Mouse (Mus musculus): ENCODE results near the gene Arntl. TPM values are rescaled to one million over a fixed set of nuclear protein-coding genes. Genes with fewer than 3 reads are reported as not detected.

Gene Arntl
- 8.0 and 11.2 TPM in 2 replicates for polyA plus RNA-seq (2014; fragmentation: Nextera tagmentation; extraction: Ambion mirVana)

DNA sequence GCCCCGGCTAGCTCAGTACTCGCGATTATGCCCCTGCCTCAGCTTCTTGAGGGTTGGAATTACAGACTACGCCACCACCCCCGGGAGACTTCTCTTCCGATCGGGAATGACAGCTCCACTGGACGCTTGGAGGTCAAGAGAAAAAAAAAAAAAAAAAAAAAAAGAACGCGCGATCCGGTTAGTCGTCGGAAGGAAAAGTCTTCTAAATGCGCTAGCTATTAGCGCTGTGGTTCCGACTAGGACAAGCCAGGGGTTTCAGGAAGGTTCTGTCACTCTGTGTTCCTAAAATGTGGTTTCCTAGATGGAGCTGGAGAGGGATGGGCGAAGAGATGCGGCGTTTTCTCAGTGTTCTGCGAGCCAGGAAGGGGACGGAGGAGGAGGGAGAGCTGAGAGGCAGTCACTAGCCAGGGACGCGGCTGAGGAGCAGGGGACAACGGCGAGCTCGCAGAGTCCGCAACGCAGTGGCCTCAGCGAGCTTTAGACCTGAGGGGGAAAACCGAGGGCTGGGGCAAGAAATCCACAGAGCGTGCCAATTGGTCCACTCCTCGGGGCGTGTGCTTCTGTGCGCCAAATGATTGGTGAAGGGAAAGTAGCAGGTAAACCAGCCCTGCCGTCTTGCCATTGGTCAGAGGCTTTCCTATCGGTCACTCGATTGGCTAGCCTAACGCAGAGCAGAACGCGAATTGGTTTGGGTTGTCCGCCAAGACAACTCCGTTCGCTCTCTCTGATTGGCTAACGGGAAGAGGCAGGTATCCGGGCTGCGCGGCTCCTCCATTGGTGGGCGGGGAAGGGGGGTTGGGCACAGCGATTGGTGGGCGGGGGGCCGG, at the start of gene Arntl:
Gene Arntl (plus strand): TSS at position 822 of the 827 bp plus-strand sequence.
- Histone ChIP-seq H3K27me3 (ENCODE audit: control insufficient read depth, insufficient read depth, low read length) (peaks cover 40% of the 10 kb centered on the region), H3K27ac (ENCODE audit: low read depth, low read length) (peak within 1 kb of the TSS; percentile 34; the same call in 1 of the 2 replicates), H3K9me3 (ENCODE audit: control insufficient read depth, low read length) (no peaks in the 10 kb centered on the region), H3K4me2 (replicated peaks; ENCODE audit: low read depth, low read length) (peak within 1 kb of the TSS; percentile 85), H3K9ac (ENCODE audit: low read depth, low read length) (peak within 1 kb of the TSS; percentile 68), H3K4me1 (ENCODE audit: control insufficient read depth, insufficient read depth, low read length) (peaks cover 9% of the 10 kb centered on the region), H3K4me3 (ENCODE audit: low read length) (peak within 1 kb of the TSS; percentile 81), H3K36me3 (ENCODE audit: control insufficient read depth, insufficient read depth, low read length) (no peaks in the 10 kb centered on the region)
- under 1% methylated on average over 52 of the region's 52 CpGs for WGBS
- ATAC-seq (ENCODE audit: low FRiP score, low TSS enrichment) = peak; percentile 98

DNA sequence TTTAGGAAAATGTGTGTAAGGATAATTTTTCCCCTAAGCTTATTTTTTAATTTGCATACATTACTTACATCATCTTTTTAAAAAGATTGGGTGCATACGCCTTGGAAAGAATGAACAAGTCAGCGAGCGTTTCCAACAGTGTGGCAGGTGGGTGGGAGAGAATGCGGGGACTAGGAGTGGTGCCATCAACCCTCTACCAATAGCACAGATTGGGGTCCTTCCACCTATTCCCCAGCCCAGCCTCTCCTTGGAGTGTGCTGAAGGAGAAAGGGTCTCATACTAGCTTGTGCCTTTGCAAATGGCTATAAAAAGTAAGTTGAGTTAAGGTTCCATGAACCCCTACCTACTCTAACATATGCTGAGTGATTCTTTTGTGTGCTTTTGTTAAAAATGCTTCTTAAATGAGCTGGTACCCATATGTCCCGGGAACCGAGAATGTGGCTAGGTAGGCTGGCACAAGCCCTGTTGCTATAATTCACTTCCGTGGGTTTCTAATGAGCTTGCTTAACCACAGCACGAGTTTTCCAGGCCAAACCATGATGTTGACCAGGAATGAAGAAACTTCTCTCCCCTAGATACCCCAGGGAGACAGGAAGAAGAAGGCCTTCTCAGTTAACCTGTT, 46.1 kb upstream of the Arntl start:
- H3K9ac ChIP-seq (ENCODE audit: low read depth, low read length) = no peak overlapping the region
- H3K36me3 ChIP-seq (ENCODE audit: control insufficient read depth, insufficient read depth, low read length) = no peaks in the 10 kb centered on the region
- H3K9me3 ChIP-seq (ENCODE audit: control insufficient read depth, low read length) = no peaks in the 10 kb centered on the region
- WGBS = 90% methylated on average over 8 of the region's 8 CpGs
- no peak overlapping the region for H3K4me3 ChIP-seq (ENCODE audit: low read length)
- H3K27ac ChIP-seq (ENCODE audit: low read depth, low read length) = no peak overlapping the region
- no peaks in the 10 kb centered on the region for H3K27me3 ChIP-seq (ENCODE audit: control insufficient read depth, insufficient read depth, low read length)
- no peak overlapping the region for H3K4me2 ChIP-seq (replicated peaks; ENCODE audit: low read depth, low read length)
- H3K4me1 ChIP-seq (ENCODE audit: control insufficient read depth, insufficient read depth, low read length) = 0 out of 2 replicates have a peak, but pooled peaks cover 3% of the 10 kb centered on the region
- no peak for ATAC-seq (ENCODE audit: low FRiP score, low TSS enrichment)

DNA sequence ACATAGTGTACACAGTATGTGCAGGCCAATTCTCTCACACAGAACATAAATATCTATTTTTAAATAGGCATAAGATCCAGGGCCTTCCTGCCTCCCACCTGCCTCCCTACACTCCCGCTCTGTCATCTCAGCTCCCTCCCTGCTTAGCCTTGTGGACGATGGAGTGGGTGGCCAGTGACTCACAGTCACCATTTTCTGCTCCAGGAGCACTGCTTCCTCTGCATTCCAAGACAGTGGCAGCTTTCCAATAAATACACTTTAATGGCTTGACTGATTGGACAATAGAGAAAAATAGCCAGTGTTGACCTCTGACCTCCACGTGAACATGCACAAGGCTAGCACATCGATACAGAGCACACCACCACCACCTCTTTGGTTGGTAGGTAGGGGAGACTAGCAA, 42.5 kb upstream of the Arntl start:
- Histone ChIP-seq H3K27me3 (ENCODE audit: control insufficient read depth, insufficient read depth, low read length) (no peaks in the 10 kb centered on the region), H3K9me3 (ENCODE audit: control insufficient read depth, low read length) (no peaks in the 10 kb centered on the region), H3K4me3 (ENCODE audit: low read length) (no peak overlapping the region), H3K9ac (ENCODE audit: low read depth, low read length) (no peak overlapping the region), H3K4me1 (ENCODE audit: control insufficient read depth, insufficient read depth, low read length) (0 out of 2 replicates have a peak, but pooled peaks cover 3% of the 10 kb centered on the region), H3K27ac (ENCODE audit: low read depth, low read length) (no peak overlapping the region), H3K36me3 (ENCODE audit: control insufficient read depth, insufficient read depth, low read length) (no peaks in the 10 kb centered on the region), H3K4me2 (replicated peaks; ENCODE audit: low read depth, low read length) (no peak overlapping the region)
- WGBS = 59% methylated on average over 4 of the region's 4 CpGs
- ATAC-seq (ENCODE audit: low FRiP score, low TSS enrichment) = no peak

DNA sequence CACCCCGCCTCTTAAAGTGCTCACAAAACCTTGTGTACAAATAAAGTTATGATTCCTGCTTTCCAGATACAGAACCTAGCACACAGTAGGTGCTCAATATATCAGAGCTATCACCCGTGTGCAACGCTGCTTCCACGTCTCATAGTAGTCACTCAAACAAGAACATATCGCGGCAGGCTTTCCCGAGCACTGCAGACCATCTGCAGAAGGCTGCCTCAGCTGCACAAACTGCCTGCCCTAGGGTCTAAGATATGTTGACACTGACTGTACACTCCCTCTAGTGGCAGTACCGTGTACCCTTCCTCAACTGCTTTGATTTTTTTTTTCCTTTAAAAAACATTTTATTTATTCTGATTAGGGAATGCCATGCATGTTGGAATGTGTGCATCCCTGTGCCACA, 40.2 kb upstream of the Arntl start:
- 48% methylated on average over 8 of the region's 8 CpGs for WGBS
- H3K4me1 ChIP-seq (ENCODE audit: control insufficient read depth, insufficient read depth, low read length) = 0 out of 2 replicates have a peak, but pooled peaks cover 3% of the 10 kb centered on the region
- no peaks in the 10 kb centered on the region for H3K9me3 ChIP-seq (ENCODE audit: control insufficient read depth, low read length)
- no peak overlapping the region for H3K9ac ChIP-seq (ENCODE audit: low read depth, low read length)
- peak; percentile 64 for ATAC-seq (ENCODE audit: low FRiP score, low TSS enrichment)
- no peaks in the 10 kb centered on the region for H3K36me3 ChIP-seq (ENCODE audit: control insufficient read depth, insufficient read depth, low read length)
- H3K4me2 ChIP-seq (replicated peaks; ENCODE audit: low read depth, low read length) = no peak overlapping the region
- H3K27me3 ChIP-seq (ENCODE audit: control insufficient read depth, insufficient read depth, low read length) = no peaks in the 10 kb centered on the region
- no peak overlapping the region for H3K4me3 ChIP-seq (ENCODE audit: low read length)
- H3K27ac ChIP-seq (ENCODE audit: low read depth, low read length) = no peak overlapping the region

DNA sequence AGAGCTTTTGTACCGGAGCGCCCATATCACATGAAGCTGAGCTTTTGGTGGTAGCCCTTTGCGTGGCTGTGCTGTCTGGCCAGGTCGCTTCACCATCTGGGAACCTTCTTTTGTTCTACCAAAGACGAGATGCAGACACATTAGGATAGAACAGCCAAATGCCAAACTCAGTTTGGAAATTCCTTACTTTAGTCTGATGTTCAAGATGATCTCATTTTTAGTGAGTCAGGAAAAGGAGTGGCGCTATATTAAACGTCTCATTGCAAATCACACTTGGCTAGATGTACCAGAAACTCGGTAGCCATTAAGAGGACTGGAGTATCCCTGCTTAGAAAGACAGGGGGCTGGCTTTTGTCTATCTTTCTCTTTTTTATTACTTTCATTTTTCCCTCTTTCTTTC, 38.7 kb upstream of the Arntl start:
- Histone ChIP-seq H3K27me3 (ENCODE audit: control insufficient read depth, insufficient read depth, low read length) (no peaks in the 10 kb centered on the region), H3K4me1 (ENCODE audit: control insufficient read depth, insufficient read depth, low read length) (0 out of 2 replicates have a peak, but pooled peaks cover 7% of the 10 kb centered on the region), H3K4me3 (ENCODE audit: low read length) (no peak overlapping the region), H3K9me3 (ENCODE audit: control insufficient read depth, low read length) (no peaks in the 10 kb centered on the region), H3K9ac (ENCODE audit: low read depth, low read length) (no peak overlapping the region), H3K36me3 (ENCODE audit: control insufficient read depth, insufficient read depth, low read length) (no peaks in the 10 kb centered on the region), H3K4me2 (replicated peaks; ENCODE audit: low read depth, low read length) (no peak overlapping the region), H3K27ac (ENCODE audit: low read depth, low read length) (no peak overlapping the region)
- no peak for ATAC-seq (ENCODE audit: low FRiP score, low TSS enrichment)
- 84% methylated on average over 8 of the region's 8 CpGs for WGBS

DNA sequence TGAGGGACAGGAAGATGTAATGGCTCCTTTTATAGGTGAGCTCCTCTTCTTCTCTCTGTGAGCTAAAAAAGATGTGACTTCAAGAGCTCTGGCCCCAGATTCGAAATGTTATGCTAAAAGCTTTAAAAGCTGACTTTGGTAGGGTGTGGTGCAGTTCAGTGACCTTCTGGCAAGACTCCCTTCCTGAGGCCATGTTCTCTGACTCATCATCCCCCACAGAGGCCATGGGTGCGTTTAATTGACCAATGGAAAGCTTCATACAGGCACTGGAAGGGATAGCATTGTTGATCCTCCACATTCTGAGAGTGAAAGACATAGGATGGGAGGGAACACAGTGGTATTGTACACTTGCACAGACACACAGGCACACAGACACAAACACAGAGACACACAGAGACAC, 34.8 kb upstream of the Arntl start:
- H3K4me3 ChIP-seq (ENCODE audit: low read length) = no peak overlapping the region
- H3K4me2 ChIP-seq (replicated peaks; ENCODE audit: low read depth, low read length) = no peak overlapping the region
- H3K4me1 ChIP-seq (ENCODE audit: control insufficient read depth, insufficient read depth, low read length) = 0 out of 2 replicates have a peak, but pooled peaks cover 5% of the 10 kb centered on the region
- H3K36me3 ChIP-seq (ENCODE audit: control insufficient read depth, insufficient read depth, low read length) = no peaks in the 10 kb centered on the region
- no peaks in the 10 kb centered on the region for H3K27me3 ChIP-seq (ENCODE audit: control insufficient read depth, insufficient read depth, low read length)
- H3K27ac ChIP-seq (ENCODE audit: low read depth, low read length) = no peak overlapping the region
- no peaks in the 10 kb centered on the region for H3K9me3 ChIP-seq (ENCODE audit: control insufficient read depth, low read length)
- no peak overlapping the region for H3K9ac ChIP-seq (ENCODE audit: low read depth, low read length)
- ATAC-seq (ENCODE audit: low FRiP score, low TSS enrichment) = no peak
- WGBS = 55% methylated on average over 2 of the region's 2 CpGs

DNA sequence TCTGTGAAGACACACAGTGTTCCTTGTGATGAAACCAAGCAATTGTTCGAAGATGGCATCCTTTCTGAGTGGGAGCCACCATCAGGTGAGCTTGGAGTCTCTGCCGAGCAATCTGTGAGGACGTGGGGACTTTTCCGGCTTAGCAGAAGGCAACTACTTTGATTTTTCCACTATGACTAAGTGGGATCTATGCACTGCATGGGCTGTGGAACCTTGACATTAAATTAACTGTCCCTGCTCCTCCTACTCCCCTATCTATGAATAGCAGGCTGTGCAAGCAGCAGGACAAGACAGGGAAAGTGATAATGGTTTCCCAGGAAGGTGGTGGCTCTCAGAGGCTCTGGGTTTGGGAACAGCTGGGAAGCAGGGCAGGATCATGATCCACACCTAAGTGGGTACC, 31.8 kb upstream of the Arntl start:
- Histone ChIP-seq H3K27ac (ENCODE audit: low read depth, low read length) (no peak overlapping the region), H3K4me1 (ENCODE audit: control insufficient read depth, insufficient read depth, low read length) (0 out of 2 replicates have a peak, but pooled peaks cover 5% of the 10 kb centered on the region), H3K4me3 (ENCODE audit: low read length) (no peak overlapping the region), H3K27me3 (ENCODE audit: control insufficient read depth, insufficient read depth, low read length) (no peaks in the 10 kb centered on the region), H3K9me3 (ENCODE audit: control insufficient read depth, low read length) (no peaks in the 10 kb centered on the region), H3K36me3 (ENCODE audit: control insufficient read depth, insufficient read depth, low read length) (no peaks in the 10 kb centered on the region), H3K9ac (ENCODE audit: low read depth, low read length) (no peak overlapping the region), H3K4me2 (replicated peaks; ENCODE audit: low read depth, low read length) (no peak overlapping the region)
- no peak for ATAC-seq (ENCODE audit: low FRiP score, low TSS enrichment)
- WGBS = 77% methylated on average over 4 of the region's 4 CpGs

DNA sequence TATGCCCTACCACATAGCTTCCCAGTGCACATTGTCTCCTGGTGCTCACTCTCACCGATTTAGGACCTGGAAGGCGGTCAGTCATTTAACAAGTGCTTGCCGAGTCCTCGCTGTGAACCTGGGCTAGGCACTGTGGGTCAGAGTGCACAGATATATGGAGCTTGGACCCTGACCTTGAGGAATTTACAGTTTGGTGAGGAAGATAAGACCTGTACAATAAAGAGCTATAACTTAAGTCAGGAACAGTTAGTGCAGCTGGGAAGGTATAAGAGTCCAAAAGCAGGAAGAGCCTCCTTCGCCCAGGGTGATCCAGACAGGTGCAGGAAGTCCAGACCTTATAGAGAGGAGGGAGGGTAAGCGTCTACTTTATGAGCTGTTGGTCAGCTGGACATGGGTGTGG, 29.2 kb upstream of the Arntl start:
- Histone ChIP-seq H3K4me1 (ENCODE audit: control insufficient read depth, insufficient read depth, low read length) (no peaks in the 10 kb centered on the region), H3K27me3 (ENCODE audit: control insufficient read depth, insufficient read depth, low read length) (no peaks in the 10 kb centered on the region), H3K9ac (ENCODE audit: low read depth, low read length) (no peak overlapping the region), H3K9me3 (ENCODE audit: control insufficient read depth, low read length) (no peaks in the 10 kb centered on the region), H3K4me2 (replicated peaks; ENCODE audit: low read depth, low read length) (no peak overlapping the region), H3K27ac (ENCODE audit: low read depth, low read length) (no peak overlapping the region), H3K36me3 (ENCODE audit: control insufficient read depth, insufficient read depth, low read length) (no peaks in the 10 kb centered on the region), H3K4me3 (ENCODE audit: low read length) (no peak overlapping the region)
- WGBS = 76% methylated on average over 6 of the region's 6 CpGs
- ATAC-seq (ENCODE audit: low FRiP score, low TSS enrichment) = no peak

DNA sequence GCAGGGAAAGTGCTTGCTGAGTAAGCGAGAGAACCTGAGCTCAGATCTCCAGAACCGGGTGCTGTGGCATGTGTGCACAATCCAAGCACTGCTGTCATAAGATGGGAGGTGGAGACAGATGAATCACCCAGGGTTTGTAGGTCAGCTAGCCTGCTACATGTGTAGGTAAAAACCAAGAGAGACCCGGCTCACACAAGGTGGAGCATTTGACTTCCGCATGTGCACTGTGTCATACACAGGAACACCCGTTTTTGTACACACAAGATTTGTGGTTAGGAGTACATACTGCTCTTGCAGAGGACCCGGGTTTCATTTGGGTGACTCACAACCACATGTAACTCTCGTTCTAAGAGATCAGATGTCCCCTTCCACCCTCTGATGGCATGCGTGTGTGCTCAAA, 23.5 kb upstream of the Arntl start:
- H3K4me3 ChIP-seq (ENCODE audit: low read length) = no peak overlapping the region
- H3K36me3 ChIP-seq (ENCODE audit: control insufficient read depth, insufficient read depth, low read length) = no peaks in the 10 kb centered on the region
- no peak overlapping the region for H3K9ac ChIP-seq (ENCODE audit: low read depth, low read length)
- no peak overlapping the region for H3K4me2 ChIP-seq (replicated peaks; ENCODE audit: low read depth, low read length)
- H3K27ac ChIP-seq (ENCODE audit: low read depth, low read length) = no peak overlapping the region
- no peak for ATAC-seq (ENCODE audit: low FRiP score, low TSS enrichment)
- 90% methylated on average over 8 of the region's 8 CpGs for WGBS
- H3K4me1 ChIP-seq (ENCODE audit: control insufficient read depth, insufficient read depth, low read length) = no peaks in the 10 kb centered on the region
- no peaks in the 10 kb centered on the region for H3K9me3 ChIP-seq (ENCODE audit: control insufficient read depth, low read length)
- no peaks in the 10 kb centered on the region for H3K27me3 ChIP-seq (ENCODE audit: control insufficient read depth, insufficient read depth, low read length)

Measured in kidney, embryonic 14.5 days (tissue).